ENCODE assay signal across 18 mouse cellular contexts in genomic region chr2:149661086-149661485, GRCm38 (mm10).
DNase-seq lines count a peak whose midpoint lies in the region; ATAC-seq and TF ChIP-seq lines count a peak whose summit lies in the region.
"Had no signal": no experiment of that assay in that cellular context is flagged by ENCODE, and none has a peak within 500 bp of the region (broad histone marks: within the 10 kb centered on the region; RNA-seq: fewer than 3 reads in every experiment).

No protein-coding gene starts in this region.

- H3K4me3 ChIP-seq in midbrain, embryonic 10.5 days = no peak overlapping the region
- H3K4me3 ChIP-seq in midbrain, postnatal 0 days (ENCODE audit: low read depth, low read length) = no peak overlapping the region
- no peak overlapping the region for H3K4me3 ChIP-seq in hindbrain, embryonic 14.5 days (replicated peaks; ENCODE audit: low read length)
- H3K4me3 ChIP-seq in midbrain, embryonic 16.5 days (ENCODE audit: low read depth, low read length) = no peak overlapping the region
- H3K4me3 ChIP-seq: limb, embryonic 15.5 days had no signal

- H3K9ac ChIP-seq in midbrain, postnatal 0 days (replicated peaks; ENCODE audit: low read length, poor library complexity, severe bottlenecking) = no peak overlapping the region
- no peak overlapping the region for H3K9ac ChIP-seq in hindbrain, embryonic 14.5 days
- no peak overlapping the region for H3K9ac ChIP-seq in midbrain, embryonic 16.5 days (ENCODE audit: low read depth, low read length)
- H3K9ac ChIP-seq: limb, embryonic 15.5 days had no signal

- peak; percentile 53 for DNase-seq in midbrain, embryonic 10.5 days (ENCODE audit: low spot score)
- DNase-seq in midbrain, postnatal 0 days (ENCODE audit: low spot score) = no peak
- peak; percentile 42 for DNase-seq in embryo, embryonic 10.5 days (ENCODE audit: low spot score)
- no peak for DNase-seq in hindbrain, embryonic 14.5 days (ENCODE audit: low spot score)
- no peak for DNase-seq in adrenal gland, postnatal 25 days
- no peak for DNase-seq in layer of hippocampus, postnatal 25 days (ENCODE audit: extremely low spot score in 1 of 2, low spot score in 1 of 2)
- DNase-seq in gastrocnemius, adult 8-10 months (ENCODE audit: low spot score in 2 of 2) = no peak
- DNase-seq: adrenal gland, postnatal 36 days; B cell, adult 2 months; cerebellum, adult 8-10 months; heart, postnatal 14 days; kidney, adult 8-10 months; kidney, postnatal 25 days; lung, postnatal 14 days had no signal

- no peak overlapping the region for H3K27ac ChIP-seq in midbrain, embryonic 10.5 days (replicated peaks)
- H3K27ac ChIP-seq in midbrain, postnatal 0 days (ENCODE audit: low read depth, low read length) = no peak overlapping the region
- H3K27ac ChIP-seq in hindbrain, embryonic 14.5 days = no peak overlapping the region
- no peak overlapping the region for H3K27ac ChIP-seq in midbrain, embryonic 16.5 days (ENCODE audit: low read length)
- H3K27ac ChIP-seq: limb, embryonic 15.5 days had no signal

- no peak for TF ChIP-seq CTCF in midbrain, postnatal 0 days (IDR thresholded peaks at IDR 0.05)

- peaks cover 10% of the 10 kb centered on the region for H3K4me1 ChIP-seq in midbrain, embryonic 10.5 days
- H3K4me1 ChIP-seq in midbrain, postnatal 0 days (ENCODE audit: insufficient read depth, low read length) = no peaks in the 10 kb centered on the region
- H3K4me1 ChIP-seq in hindbrain, embryonic 14.5 days (replicated peaks; ENCODE audit: control insufficient read depth, insufficient read depth, low read length) = no peaks in the 10 kb centered on the region
- H3K4me1 ChIP-seq in midbrain, embryonic 16.5 days (ENCODE audit: control insufficient read depth, insufficient read depth, low read length) = peaks cover 2% of the 10 kb centered on the region; the same call in 1 of the 2 replicates
- H3K4me1 ChIP-seq: limb, embryonic 15.5 days had no signal

- no peaks in the 10 kb centered on the region for H3K36me3 ChIP-seq in midbrain, embryonic 10.5 days
- no peaks in the 10 kb centered on the region for H3K36me3 ChIP-seq in midbrain, postnatal 0 days (ENCODE audit: insufficient read depth, low read length)
- H3K36me3 ChIP-seq in hindbrain, embryonic 14.5 days (replicated peaks; ENCODE audit: control insufficient read depth, insufficient read depth) = no peaks in the 10 kb centered on the region
- H3K36me3 ChIP-seq in midbrain, embryonic 16.5 days (ENCODE audit: control insufficient read depth, insufficient read depth, low read length) = no peaks in the 10 kb centered on the region
- H3K36me3 ChIP-seq: limb, embryonic 15.5 days had no signal

- no peak overlapping the region for H3K4me2 ChIP-seq in midbrain, postnatal 0 days (ENCODE audit: low read depth, low read length, poor library complexity, severe bottlenecking)
- H3K4me2 ChIP-seq in hindbrain, embryonic 14.5 days (replicated peaks) = no peak overlapping the region
- no peak overlapping the region for H3K4me2 ChIP-seq in midbrain, embryonic 16.5 days (ENCODE audit: low read length)
- H3K4me2 ChIP-seq: heart, embryonic 11.5 days; limb, embryonic 15.5 days had no signal

- no peaks in the 10 kb centered on the region for H3K9me3 ChIP-seq in midbrain, embryonic 10.5 days (replicated peaks)
- H3K9me3 ChIP-seq in midbrain, postnatal 0 days (ENCODE audit: low read length) = no peaks in the 10 kb centered on the region
- no peaks in the 10 kb centered on the region for H3K9me3 ChIP-seq in hindbrain, embryonic 14.5 days (ENCODE audit: control insufficient read depth, low read length)
- no peaks in the 10 kb centered on the region for H3K9me3 ChIP-seq in midbrain, embryonic 16.5 days (replicated peaks; ENCODE audit: control insufficient read depth, low read length, poor library complexity, severe bottlenecking)
- H3K9me3 ChIP-seq: limb, embryonic 15.5 days had no signal

- WGBS in midbrain, embryonic 10.5 days = 44% methylated on average over 5 of the region's 5 CpGs
- WGBS in midbrain, postnatal 0 days = 35% methylated on average over 5 of the region's 5 CpGs
- 42% methylated on average over 5 of the region's 5 CpGs for WGBS in hindbrain, embryonic 14.5 days
- 31% methylated on average over 5 of the region's 5 CpGs for WGBS in midbrain, embryonic 16.5 days

- H3K27me3 ChIP-seq in midbrain, embryonic 10.5 days (ENCODE audit: low read depth, poor library complexity, severe bottlenecking) = no peaks in the 10 kb centered on the region
- H3K27me3 ChIP-seq in midbrain, postnatal 0 days (ENCODE audit: insufficient read depth, low read length) = no peaks in the 10 kb centered on the region
- H3K27me3 ChIP-seq in hindbrain, embryonic 14.5 days (ENCODE audit: control insufficient read depth, insufficient read depth, low read length) = no peaks in the 10 kb centered on the region
- no peaks in the 10 kb centered on the region for H3K27me3 ChIP-seq in midbrain, embryonic 16.5 days (ENCODE audit: control insufficient read depth, insufficient read depth, low read depth, low read length)
- H3K27me3 ChIP-seq: limb, embryonic 15.5 days had no signal

- no peak for ATAC-seq in midbrain, postnatal 0 days (ENCODE audit: low FRiP score)
- peak; percentile 31; the same call in 1 of the 2 replicates for ATAC-seq in hindbrain, embryonic 14.5 days (ENCODE audit: low FRiP score)
- peak; percentile 58; the same call in 1 of the 2 replicates for ATAC-seq in midbrain, embryonic 16.5 days
- ATAC-seq: inflammation-experienced regulatory T-cells, adult 6 months had no signal

Comparison
In these comparisons a context has a peak if more than half of its experiments do, and no peak if none do; other contexts are left out.
1. DNase-seq: peak in midbrain, embryonic 10.5 days (single experiment) and embryo, embryonic 10.5 days (single experiment); none in midbrain, postnatal 0 days (single experiment), hindbrain, embryonic 14.5 days (single experiment), adrenal gland, postnatal 25 days (single experiment), layer of hippocampus, postnatal 25 days (0 of 2) and gastrocnemius, adult 8-10 months (0 of 2).